Mouse (Mus musculus): ENCODE results near the gene 9430097D07Rik. TPM values are rescaled to one million over a fixed set of nuclear protein-coding genes. Genes with fewer than 3 reads are reported as not detected.

9430097D07Rik gene
- total RNA-seq, 2 experiments from 2014 or later: 0.80 to 0.94 TPM

DNA sequence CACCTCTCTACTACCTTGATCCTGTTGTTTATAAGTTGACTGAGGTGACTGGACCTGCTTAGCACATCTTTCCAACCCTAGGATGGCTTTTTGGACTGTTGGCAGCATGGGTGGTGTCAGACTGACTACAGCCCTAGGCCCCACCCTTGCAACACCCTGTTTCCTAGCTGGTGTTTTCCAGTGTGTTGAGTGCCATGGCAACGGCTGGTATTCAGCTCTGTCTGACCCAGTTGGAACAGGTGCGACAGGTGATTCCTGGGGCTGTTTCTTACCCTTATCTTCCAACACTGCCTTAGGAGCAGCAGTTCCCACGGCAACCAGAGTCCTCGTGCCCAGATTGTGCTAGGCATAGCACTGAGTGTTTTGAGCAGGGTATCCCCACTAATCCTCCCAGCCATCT lies 37.0 kb downstream of the 9430097D07Rik start:
- no peak for DNase-seq (ENCODE audit: low spot score in 2 of 2)
- intact Hi-C loops (cut with DNase I): no loop called here

DNA sequence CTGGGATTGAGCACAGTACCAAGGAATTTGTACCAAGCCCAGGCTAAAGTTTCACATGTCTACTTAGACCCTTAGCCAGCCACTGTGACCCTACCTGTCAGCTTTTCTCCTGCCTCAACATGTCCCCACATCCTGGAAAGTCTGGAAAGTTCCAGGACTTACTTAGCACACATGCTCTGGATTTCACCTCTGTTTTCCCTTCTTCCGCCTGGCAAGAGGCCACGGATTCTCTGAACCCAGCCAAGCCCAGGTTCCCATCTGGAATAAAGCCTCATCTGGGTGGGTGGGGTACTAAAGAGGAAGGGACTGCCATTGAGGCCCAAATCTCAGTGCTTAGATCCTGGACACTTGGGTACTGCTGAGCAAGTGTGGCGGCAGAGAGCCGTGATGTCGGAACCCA lies 37.5 kb downstream of the 9430097D07Rik start:
- intact Hi-C loops (cut with DNase I): loop anchor here (2.0 kb wide), 1 partner anchor 29 kb away; no protein-coding TSS in a partner anchor
- DNase-seq (ENCODE audit: low spot score in 2 of 2): no peak

DNA sequence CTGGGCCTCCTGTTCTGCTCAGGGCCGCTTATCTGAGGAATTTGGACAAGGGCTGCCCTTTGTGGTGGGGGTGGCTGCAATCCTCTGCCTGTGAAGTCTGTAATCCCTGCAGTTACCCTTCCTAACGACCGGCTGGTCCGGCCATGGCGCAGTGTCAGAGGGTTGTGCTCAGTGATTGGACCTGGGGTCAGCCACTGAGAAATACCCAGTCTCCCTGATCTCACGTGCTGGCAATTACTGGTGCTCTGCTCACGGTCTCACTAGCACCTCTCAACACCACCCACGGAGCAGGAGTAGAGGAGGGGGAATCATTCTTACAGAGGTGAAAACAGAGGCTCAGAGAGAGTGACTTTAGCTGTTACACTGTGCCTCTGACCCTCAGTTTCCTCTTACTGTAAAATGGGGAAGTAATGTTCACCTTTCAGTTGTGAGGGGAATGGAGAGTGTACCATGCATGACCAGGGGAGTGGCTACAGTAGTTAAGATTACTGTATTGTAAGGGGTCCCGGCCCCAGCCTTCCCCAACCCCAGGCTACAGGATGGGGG lies 38.1 kb downstream of the 9430097D07Rik start:
- intact Hi-C loops (cut with DNase I): loop anchor here (2.0 kb wide), 1 partner anchor 29 kb away; no protein-coding TSS in a partner anchor
- no peak for DNase-seq (ENCODE audit: low spot score in 2 of 2)

DNA sequence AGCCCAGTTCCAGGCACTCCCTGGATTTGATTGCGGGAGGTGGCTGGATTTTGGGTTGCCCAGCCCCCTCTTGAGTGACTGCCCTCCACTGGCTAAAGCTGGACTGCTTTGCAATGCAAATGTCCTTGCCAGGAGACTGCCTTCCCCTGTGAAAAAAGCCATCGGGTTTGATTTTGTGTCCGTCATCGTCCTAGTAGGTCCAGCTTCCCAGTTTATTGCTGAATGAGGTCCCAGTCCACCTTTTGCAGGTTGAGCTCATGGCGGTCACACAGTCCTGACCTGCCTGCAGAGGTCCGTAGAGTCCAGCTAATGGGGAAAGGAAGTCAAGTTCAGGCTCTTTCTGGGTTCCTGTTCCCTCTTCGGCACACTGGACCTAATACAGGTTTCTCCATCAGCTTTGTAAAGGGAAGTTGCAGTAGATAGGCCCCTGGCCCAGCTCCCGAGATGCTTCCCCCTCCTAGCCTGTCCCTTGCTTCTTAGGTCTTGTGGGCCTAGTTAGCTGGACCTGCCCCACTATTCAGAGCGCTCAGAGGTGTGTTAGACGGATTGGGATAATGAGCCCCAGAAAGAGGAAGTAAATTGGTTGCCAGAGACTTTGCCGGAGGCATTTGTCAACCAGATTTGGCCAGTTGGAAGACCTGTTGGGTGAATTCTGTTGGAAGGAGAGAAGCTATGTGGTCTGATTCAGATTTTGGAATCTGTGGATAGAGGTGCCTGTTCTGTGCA lies 38.7 kb downstream of the 9430097D07Rik start:
- intact Hi-C loops (cut with DNase I): loop anchor here (2.0 kb wide), 1 partner anchor 30 kb away; no protein-coding TSS in a partner anchor
- DNase-seq (ENCODE audit: low spot score in 2 of 2): peak; percentile 57 to 78

DNA sequence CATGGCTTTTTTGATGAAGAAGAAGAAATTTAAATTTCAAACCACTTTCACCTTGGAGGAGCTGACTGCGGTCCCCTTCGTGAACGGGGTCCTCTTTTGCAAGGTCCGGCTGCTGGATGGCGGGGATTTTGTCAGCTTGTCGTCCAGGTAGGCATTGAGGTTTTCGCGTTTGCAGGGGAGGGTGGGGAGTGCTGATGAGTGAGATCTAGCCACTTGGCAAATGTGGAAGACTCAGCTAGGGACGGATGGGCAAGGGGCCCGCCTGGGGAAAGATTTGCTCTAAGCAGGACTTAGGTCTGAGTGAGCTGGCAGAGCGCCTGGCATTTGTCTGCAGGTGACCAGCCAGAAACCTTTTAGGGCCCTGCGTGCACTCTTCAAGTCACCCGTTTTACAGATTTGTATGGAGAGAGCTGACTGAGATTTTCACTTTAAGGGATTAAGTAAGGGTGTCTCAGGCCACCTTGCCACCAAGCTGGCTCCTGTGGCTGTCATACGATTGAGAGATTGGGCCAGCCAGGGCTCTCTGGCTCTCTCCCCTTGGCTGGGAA lies 39.3 kb downstream of the 9430097D07Rik start:
- intact Hi-C loops (cut with DNase I): loop anchor here (2.0 kb wide), 1 partner anchor 31 kb away; no protein-coding TSS in a partner anchor
- DNase-seq (ENCODE audit: low spot score in 2 of 2): peak in 1 of 2 experiments; percentile 35

DNA sequence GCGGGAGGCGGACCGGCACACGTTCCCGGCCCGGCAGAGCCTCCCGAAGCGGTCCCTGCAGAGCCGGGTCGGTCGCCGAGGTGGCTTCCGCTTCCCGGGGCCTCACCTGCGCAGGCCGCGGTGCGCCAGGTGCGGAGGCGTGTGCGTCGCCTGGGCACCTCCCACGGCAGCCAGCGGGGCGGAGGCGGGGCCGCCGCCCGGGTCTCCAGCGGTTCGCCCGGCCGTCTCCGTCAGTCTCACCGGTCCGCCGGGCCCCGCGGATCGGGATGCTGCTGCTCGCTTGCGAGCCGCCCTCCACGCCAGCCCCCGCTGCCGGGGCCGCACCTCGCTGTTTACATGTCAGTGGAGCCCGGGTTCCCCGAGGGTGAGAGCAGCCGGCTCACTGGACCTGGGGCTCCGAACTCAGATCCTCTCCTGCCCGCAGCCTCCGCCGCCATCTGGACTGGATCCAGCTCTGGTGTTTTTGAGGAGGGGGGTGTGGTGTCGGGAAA lies 39.9 kb downstream of the 9430097D07Rik start:
- peak; percentile 34 to 58 for DNase-seq (ENCODE audit: low spot score in 2 of 2)

DNA sequence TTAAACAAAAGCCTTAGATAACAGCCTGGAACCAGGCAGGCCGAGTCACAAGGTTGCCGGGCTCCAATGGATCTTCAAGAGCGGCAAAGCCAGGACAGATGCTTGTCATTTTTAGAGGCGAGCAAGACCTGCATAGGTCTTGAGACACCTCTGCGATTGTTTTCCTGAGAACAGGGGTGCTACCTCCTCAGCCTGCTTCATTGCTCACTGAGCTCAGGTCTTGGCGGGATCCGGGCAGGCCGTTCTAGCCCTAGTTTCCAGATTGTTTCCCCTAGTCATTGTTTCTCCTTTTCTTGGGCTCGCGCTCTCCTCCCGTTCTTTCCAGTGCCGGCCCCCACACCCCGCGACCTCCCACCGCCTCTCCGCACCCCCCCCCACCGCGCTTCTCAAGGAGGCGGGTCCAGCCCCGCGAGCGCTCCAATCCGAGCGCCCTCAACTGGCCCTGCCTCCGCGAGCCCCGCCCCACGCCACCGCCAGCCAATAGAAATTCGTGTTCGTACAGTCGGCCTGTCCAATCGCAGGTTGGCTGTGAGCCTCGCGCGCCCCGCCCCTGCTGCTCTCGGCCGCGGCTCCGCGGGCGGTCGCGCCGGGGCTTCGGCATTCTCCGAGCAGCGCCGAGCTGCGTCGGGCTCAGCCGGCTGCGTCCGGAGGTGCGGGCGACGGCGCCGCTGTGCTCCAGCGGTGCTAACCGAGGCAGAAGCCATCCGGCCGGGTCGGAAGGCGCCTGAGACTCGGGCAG lies 40.6 kb downstream of the 9430097D07Rik start, which contains the start of gene Fam102a:
Fam102a (plus strand) TSS at position 600 of the 739 bp plus-strand sequence.
- intact Hi-C loops (cut with DNase I): loop anchor here (1.0 kb wide), 1 partner anchor 35 kb away; the partner anchor contains the start of gene Dpm2
- peak; percentile 99 for DNase-seq (ENCODE audit: low spot score in 2 of 2)

More for the DNA sequence above, 39.9 kb downstream of the 9430097D07Rik start:
- intact Hi-C loops (cut with DNase I): loop anchor here (1.0 kb wide), 1 partner anchor 35 kb away; the partner anchor contains the start of gene Dpm2

DNA sequence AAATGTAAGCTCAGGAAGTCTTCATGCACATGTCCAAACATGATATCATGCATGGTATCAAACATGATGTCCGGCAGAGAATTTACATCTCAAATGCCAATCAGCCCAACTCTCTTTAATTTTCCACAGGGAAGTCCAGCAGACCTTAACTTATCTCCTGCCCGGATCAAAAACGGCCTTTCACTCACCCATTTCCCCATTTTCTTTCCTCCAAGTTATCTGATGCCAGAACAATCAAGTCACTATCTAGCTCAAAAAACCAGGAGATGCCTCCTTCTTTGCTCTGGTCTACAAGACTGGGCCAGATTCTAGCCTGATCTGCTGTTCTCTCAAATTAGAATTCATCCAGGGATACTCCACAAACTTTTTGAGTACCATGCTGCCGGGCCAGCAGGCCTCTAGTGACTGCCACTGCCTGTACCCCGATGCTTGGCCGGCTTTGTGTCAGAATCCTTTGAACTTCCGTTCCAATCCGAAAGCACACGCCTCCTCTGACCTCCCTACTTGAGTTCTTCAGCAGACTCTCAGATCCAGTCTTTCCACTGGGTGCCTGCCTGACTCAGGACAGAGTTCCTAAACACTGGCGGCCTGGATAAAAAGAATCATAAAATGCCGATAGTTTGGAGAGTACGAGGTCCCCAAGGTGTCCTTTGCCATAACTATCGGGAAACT lies 41.3 kb downstream of the 9430097D07Rik start:
- peak in 1 of 2 experiments; percentile 28 for DNase-seq (ENCODE audit: low spot score in 2 of 2)
- intact Hi-C loops (cut with DNase I): no loop called here

DNA sequence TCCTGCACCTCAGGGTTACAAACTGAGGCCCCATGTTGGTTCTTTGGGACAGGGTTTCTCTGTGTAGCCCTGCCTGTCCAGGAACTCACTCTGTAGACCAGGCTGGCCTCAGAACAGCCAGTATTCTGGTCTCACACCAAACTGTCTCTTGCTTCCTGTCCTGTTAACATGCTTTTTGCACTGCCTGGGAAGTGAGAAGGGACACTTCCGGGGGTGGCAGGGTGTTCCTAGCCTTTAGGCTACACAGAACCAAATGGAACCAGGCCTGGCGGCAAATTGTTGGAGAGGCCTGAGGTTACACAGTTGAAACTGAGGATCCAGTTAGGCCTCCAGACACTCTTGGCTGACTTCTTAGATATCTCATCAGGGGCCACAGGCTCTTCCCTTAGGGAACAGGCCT lies 42.3 kb downstream of the 9430097D07Rik start:
- no peak for DNase-seq (ENCODE audit: low spot score in 2 of 2)
- intact Hi-C loops (cut with DNase I): no loop called here

DNA sequence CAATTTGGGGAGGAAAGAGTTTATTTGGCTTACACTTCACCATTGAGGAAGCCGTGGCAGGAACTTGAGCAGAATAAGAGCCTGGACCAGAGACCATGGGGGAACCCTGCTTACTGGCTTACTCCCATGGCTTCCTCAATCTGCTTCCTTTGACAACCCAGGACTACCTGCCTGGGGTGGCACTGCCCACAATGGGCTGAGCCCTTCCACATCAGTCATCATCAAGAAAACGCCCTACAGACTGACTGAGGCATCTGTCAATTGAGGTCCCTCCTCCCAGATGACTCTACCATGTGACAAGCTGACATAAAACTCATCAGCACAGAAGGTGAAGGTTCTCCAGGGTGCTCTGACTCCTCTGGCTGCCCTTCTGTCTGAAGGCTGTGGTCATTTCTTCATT lies 45.0 kb downstream of the 9430097D07Rik start:
- no peak for DNase-seq (ENCODE audit: low spot score in 2 of 2)
- intact Hi-C loops (cut with DNase I): no loop called here

DNA sequence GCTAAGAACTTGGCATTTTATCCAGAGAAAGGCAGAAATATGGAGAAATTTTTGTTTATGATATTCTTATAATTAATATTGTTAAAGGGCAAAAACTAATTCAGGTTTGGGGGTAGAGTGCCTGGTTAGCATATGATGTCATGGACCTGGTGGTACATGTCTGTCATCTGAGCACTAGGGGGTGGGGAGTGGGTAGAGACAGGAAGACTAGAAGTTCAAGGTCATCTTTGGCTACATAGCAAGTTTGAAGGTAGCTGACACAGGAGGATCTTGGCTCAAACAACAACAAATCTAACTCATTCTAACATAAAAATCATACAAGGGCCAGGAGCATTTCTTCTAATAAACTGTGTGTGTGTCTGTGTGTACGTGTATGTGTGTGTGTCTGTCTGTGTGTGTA lies 47.2 kb downstream of the 9430097D07Rik start:
- intact Hi-C loops (cut with DNase I): loop anchor here (5.0 kb wide), 1 partner anchor 36 kb away; no protein-coding TSS in a partner anchor
- DNase-seq (ENCODE audit: low spot score in 2 of 2): no peak

DNA sequence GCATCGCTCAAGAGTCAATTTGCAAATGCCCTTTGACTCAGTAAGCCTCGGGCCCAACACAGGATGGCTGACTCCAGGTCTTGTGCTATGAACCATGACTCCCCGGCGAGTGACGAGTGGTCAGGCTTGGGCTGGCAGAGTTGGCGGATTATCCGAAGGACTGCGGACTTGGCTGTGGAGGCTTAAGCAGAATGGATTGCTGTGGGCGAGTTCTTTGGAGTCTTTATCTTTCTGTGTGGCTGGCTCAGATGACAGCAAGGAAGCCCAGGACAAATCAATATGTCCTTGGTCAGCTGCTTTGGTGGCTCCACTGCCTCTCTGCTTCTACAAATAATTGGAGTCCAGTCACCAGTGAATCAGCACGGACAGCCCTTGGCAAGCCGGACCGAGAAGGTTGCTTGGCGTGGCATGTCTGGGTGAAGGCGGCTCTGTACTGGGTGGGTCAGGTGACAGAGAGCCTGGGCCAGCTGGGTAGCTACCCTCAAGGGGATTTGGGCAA lies 48.0 kb downstream of the 9430097D07Rik start:
- intact Hi-C loops (cut with DNase I): loop anchor here (5.0 kb wide), 1 partner anchor 35 kb away; no protein-coding TSS in a partner anchor

DNA sequence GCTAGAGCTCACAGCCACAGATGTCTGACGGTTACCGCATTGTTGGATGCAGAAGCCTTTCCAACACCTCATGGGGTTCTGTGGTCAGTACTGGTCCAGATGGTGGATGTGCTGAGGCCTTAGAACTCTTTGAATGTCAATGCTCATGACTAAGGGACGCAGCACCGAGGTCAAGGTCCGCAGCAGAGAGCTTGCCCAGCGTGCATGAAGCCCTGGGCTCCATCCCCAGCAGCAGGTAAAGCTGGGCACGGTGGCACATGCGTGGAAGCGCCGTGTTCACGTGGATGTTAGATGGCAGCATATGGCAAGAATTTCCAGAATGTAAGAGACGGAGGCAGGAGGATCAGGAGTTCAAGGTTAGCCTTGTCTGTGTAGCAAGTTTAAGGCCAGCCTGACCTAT lies 49.7 kb downstream of the 9430097D07Rik start:
- DNase-seq (ENCODE audit: low spot score in 2 of 2): no peak

More for the DNA sequence above, 48.0 kb downstream of the 9430097D07Rik start:
- DNase-seq (ENCODE audit: low spot score in 2 of 2): no peak

DNA sequence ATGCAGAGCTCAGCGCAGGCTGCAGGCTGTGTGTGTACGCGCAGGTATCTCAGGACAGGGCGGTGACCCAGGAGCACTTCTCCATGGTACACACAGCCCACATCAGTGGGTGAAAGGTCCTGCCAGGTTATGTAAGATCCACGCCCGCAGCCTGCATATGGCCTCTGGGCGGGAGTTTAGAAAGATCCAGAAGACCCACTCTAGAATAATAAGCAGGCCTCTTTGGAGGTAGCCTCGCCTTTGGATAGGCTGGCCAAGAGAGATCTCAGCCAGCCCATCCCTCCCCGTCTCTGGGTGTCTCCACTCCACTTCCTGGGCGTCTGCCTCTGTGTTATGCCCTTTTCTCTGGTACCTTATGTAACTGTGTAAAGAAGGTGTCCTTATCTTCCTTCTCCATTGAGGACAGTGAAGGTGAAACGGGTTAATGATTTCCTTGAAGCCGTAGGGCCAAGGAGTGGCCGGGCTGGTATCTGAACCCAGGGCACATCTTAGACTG lies 50.9 kb downstream of the 9430097D07Rik start:
- no peak for DNase-seq (ENCODE audit: low spot score in 2 of 2)
- intact Hi-C loops (cut with DNase I): loop anchor here (5.0 kb wide), 1 partner anchor 32 kb away; no protein-coding TSS in a partner anchor

More for the DNA sequence above, 49.7 kb downstream of the 9430097D07Rik start:
- intact Hi-C loops (cut with DNase I): loop anchor here (5.0 kb wide), 1 partner anchor 34 kb away; no protein-coding TSS in a partner anchor

Other genes starting within 250 kb of the 9430097D07Rik start
- gene Ciz1, start 223.4 kb downstream of the 9430097D07Rik start, total RNA-seq (2021): 10 to 100 TPM; 67.5 to 73.1 TPM
- gene Dnm1, start 222.3 kb downstream of the 9430097D07Rik start, total RNA-seq (2021): 1,000 to 10,000 TPM; 1,197 to 1,302 TPM
- gene 1110008P14Rik, start 193.7 kb downstream of the 9430097D07Rik start, total RNA-seq (2021): 100 to 1,000 TPM; 375 to 446 TPM
- gene Lcn2, start 187.4 kb downstream of the 9430097D07Rik start, total RNA-seq (2021): under 1 TPM; 0.76 to 0.85 TPM
- 10 to 100 TPM; 44.4 to 50.3 TPM for gene Ptges2, start 179.8 kb downstream of the 9430097D07Rik start, total RNA-seq (2021)
- gene Naif1, start 125.2 kb downstream of the 9430097D07Rik start, total RNA-seq (2021): 1 to 10 TPM; 4.2 TPM
- 10 to 100 TPM; 59.0 to 64.8 TPM for gene Slc25a25, start 124.2 kb downstream of the 9430097D07Rik start, total RNA-seq (2021)
- 10 to 100 TPM; 52.2 to 57.8 TPM for gene Fam102a, start 40.4 kb downstream of the 9430097D07Rik start, total RNA-seq (2021)
- 10 to 100 TPM; 76.1 to 81.8 TPM for gene Dpm2, start 4.8 kb downstream of the 9430097D07Rik start, total RNA-seq (2021)
- 1 to 10 TPM; 7.5 to 8.3 TPM for gene Pip5kl1, start 887 bp downstream of the 9430097D07Rik start, total RNA-seq (2021)
- 10 to 100 TPM; 40.1 to 41.1 TPM for gene St6galnac4, start 11.4 kb upstream of the 9430097D07Rik start, total RNA-seq (2021)
- 100 to 1,000 TPM; 112 to 117 TPM for gene St6galnac6, start 24.0 kb upstream of the 9430097D07Rik start, total RNA-seq (2021)
- gene Ak1, start 46.1 kb upstream of the 9430097D07Rik start, total RNA-seq (2021): 100 to 1,000 TPM; 157 to 159 TPM
- 10 to 100 TPM; 21.9 to 25.0 TPM for gene Eng, start 70.9 kb upstream of the 9430097D07Rik start, total RNA-seq (2021)
- 1 to 10 TPM; 7.1 to 9.4 TPM for gene Fpgs, start 128.5 kb upstream of the 9430097D07Rik start, total RNA-seq (2021)
- gene Cdk9, start 137.4 kb upstream of the 9430097D07Rik start, total RNA-seq (2021): 100 to 1,000 TPM; 114 to 118 TPM
- gene Sh2d3c, start 145.4 kb upstream of the 9430097D07Rik start, total RNA-seq (2021): 10 to 100 TPM; 27.8 to 30.8 TPM
- 1 to 10 TPM; 2.3 to 2.4 TPM for gene 6330409D20Rik, start 165.3 kb upstream of the 9430097D07Rik start, total RNA-seq (2021)
- 10 to 100 TPM; 29.9 to 31.0 TPM for gene Tor2a, start 181.6 kb upstream of the 9430097D07Rik start, total RNA-seq (2021)
- under 1 TPM; 0.27 to 0.87 TPM for gene Ttc16, start 199.9 kb upstream of the 9430097D07Rik start, total RNA-seq (2021)
- gene Ptrh1, start 200.1 kb upstream of the 9430097D07Rik start, total RNA-seq (2021): 1 to 10 TPM; 7.3 to 8.2 TPM
- under 1 TPM in 1 of 2 experiments, not detected in 1; 0.62 TPM for gene Cfap157, start 208.7 kb upstream of the 9430097D07Rik start, total RNA-seq (2021)